Mouse (Mus musculus) limb, embryonic 11.5 days (tissue): ENCODE measurements around the gene Kif9. TPM values are rescaled to one million over a fixed set of nuclear protein-coding genes. Genes with fewer than 3 reads are reported as not detected.

Source experiments
- ATAC-seq: fragments of 200-750 bp; cut with Nextera tagmentation; 2 replicates; pipeline ENCODE4 v1.8.0; 2017; ENCODE audit warnings: low read depth; ENCODE audit not compliant: insufficient number of reproducible peaks, low FRiP score, low TSS enrichment
- DNase-seq: peaks from one replicate; pipeline ENCODE4 v3.0.0-alpha.2; 2015; ENCODE audit warnings: low spot score
- H3K27ac ChIP-seq: fragments of 300-500 bp; sonication (generic); replicated peaks from 2 replicates; pipeline ENCODE4 v1.5.1; 2014; ENCODE audit warnings: low read depth, mild to moderate bottlenecking, low read length
- H3K27me3 ChIP-seq: fragments of 300-500 bp; sonication (generic); 2 replicates; pipeline ENCODE4 v1.6.1; 2014; ENCODE audit warnings: mild to moderate bottlenecking, low read length, mixed read lengths; ENCODE audit not compliant: control insufficient read depth, insufficient read depth
- H3K36me3 ChIP-seq: fragments of 300-500 bp; sonication (generic); 2 replicates; pipeline ENCODE4 v1.6.1; 2014; ENCODE audit warnings: mild to moderate bottlenecking, low read length, moderate library complexity, mixed read lengths; ENCODE audit not compliant: control insufficient read depth, insufficient read depth
- H3K4me1 ChIP-seq: fragments of 300-500 bp; sonication (generic); 2 replicates; pipeline ENCODE4 v1.6.1; 2014; ENCODE audit warnings: low read length, mixed read lengths; ENCODE audit not compliant: control insufficient read depth, insufficient read depth
- H3K4me2 ChIP-seq: fragments of 300-500 bp; sonication (generic); 2 replicates; pipeline ENCODE4 v1.6.1; 2014; ENCODE audit warnings: low read depth, mild to moderate bottlenecking, moderate library complexity; ENCODE audit not compliant: severe bottlenecking
- H3K4me3 ChIP-seq: fragments of 300-500 bp; sonication (generic); 2 replicates; pipeline ENCODE4 v1.5.1; 2014; ENCODE audit warnings: low read depth, low read length
- H3K9ac ChIP-seq: fragments of 300-500 bp; sonication (generic); 2 replicates; pipeline ENCODE4 v1.6.1; 2014; ENCODE audit warnings: mild to moderate bottlenecking, low read length
- H3K9me3 ChIP-seq: fragments of 300-500 bp; sonication (generic); 2 replicates; pipeline ENCODE4 v1.6.1; 2016; ENCODE audit warnings: low read length; ENCODE audit not compliant: control insufficient read depth
- WGBS: fragments of 180-500 bp; shearing (Covaris S2); extraction: QIAGEN DNeasy Blood & Tissue Kit; methylation state at CpG from one replicate; pipeline ENCODE4 v1.1.7; 2014; 5-methylcytosine and 5-hydroxymethylcytosine counted together
- polyA plus RNA-seq: library from polyadenylated mRNA; unstranded; fragments of >200 nt; fragmentation: Nextera tagmentation; extraction: Ambion mirVana; gene quantifications from 2 replicates; pipeline ENCODE4 v1.2.1, GENCODE M21; 2014

Kif9 gene
- polyA plus RNA-seq, 1 experiment from 2014 or later = 0.35 TPM

GRCm38 (mm10) chr9:110531914-110532489 lies 55.2 kb downstream of the Kif9 start:
- no peaks in the 10 kb centered on the region for H3K27me3 ChIP-seq
- H3K27ac ChIP-seq = peak overlapping the region; percentile 99
- H3K9me3 ChIP-seq = no peaks in the 10 kb centered on the region
- H3K36me3 ChIP-seq = 0 out of 2 replicates have a peak, but pooled peaks cover 2% of the 10 kb centered on the region
- peaks cover 4% of the 10 kb centered on the region; the same call in 1 of the 2 replicates for H3K4me1 ChIP-seq
- ATAC-seq (peak; percentile 100), DNase-seq (peak; percentile 97)
- H3K4me2 ChIP-seq = peak overlapping the region; percentile 36
- H3K9ac ChIP-seq = peak overlapping the region; percentile 99
- WGBS = under 1% methylated on average over 48 of the region's 53 CpGs
- peak overlapping the region; percentile 94 for H3K4me3 ChIP-seq

DNA sequence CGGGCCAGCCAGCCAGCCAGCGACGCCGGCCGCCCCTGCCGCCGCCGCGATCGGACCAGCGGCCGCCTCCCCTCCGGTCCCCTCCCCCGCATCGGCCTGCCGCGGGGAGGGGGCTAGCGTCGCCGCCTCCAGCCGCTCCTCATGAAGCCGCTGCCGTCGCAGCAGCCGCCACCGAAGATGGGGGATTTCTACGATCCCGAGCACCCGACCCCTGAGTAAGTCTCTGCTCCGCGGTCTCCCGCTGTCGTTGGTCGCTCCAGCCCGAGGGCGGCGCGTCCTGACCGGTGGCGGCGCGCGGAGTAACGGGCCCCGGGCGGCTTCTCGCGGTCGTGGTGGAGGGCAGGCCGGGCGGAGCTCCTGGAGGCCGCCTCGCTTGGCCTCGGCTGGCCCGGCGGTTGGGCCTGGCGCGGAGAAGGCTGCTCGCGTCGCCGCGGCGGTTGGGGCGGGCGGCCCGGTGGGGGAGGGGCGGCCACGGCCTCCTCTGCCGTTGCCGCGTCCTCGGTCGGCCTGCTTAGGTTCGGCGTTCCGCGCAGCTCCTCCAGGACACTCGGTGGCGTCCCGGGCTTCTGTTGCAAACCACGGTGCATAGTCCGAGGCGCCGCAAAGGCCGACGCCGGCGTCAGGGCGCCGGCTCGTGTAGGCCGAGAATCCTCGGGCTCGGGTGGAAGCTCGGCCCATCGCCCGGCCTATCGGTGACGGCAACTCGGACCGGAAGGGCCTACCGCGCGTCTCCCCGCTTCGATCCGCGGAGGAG lies 56.0 kb downstream of the Kif9 start, which contains the start of gene Setd2:
Setd2 (plus strand) TSS at position 60 of the 754 bp plus-strand sequence.
- H3K27ac ChIP-seq = peak within 1 kb of the TSS; percentile 99
- peak within 1 kb of the TSS; percentile 94 for H3K4me3 ChIP-seq
- H3K4me2 ChIP-seq = peak within 1 kb of the TSS; percentile 69
- H3K4me1 ChIP-seq = peaks cover 4% of the 10 kb centered on the region; the same call in 1 of the 2 replicates
- 0 out of 2 replicates have a peak, but pooled peaks cover 2% of the 10 kb centered on the region for H3K36me3 ChIP-seq
- H3K9ac ChIP-seq = peak within 1 kb of the TSS; percentile 99
- ATAC-seq = peak; percentile 37
- peak; percentile 74 for DNase-seq
- H3K9me3 ChIP-seq = no peaks in the 10 kb centered on the region
- WGBS = under 1% methylated on average over 102 of the region's 109 CpGs
- no peaks in the 10 kb centered on the region for H3K27me3 ChIP-seq

DNA sequence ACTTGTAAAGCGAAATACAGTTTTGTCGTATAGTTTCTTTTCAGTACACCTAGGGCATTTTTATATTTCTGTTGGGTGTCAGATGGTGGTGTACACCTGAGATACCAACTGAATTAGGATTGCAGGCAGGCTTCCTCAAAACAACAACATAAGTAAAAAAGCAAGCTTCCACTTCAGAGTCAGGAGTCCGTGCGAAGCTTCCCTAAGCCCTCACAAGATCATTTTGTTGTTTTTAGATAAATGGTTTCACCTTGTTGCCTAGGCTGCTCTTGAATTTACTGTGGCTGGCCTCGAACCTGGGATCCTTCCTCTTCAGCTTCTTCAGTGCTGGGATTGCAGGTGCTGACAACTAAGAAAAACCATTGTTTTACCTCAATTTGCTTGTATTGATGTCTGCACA lies 56.9 kb downstream of the Kif9 start:
- Histone ChIP-seq H3K4me2 (peak overlapping the region; percentile 69), H3K4me1 (peaks cover 4% of the 10 kb centered on the region; the same call in 1 of the 2 replicates), H3K9me3 (no peaks in the 10 kb centered on the region), H3K27me3 (no peaks in the 10 kb centered on the region), H3K4me3 (peak overlapping the region; percentile 94), H3K27ac (no peak overlapping the region), H3K9ac (peak overlapping the region; percentile 99), H3K36me3 (0 out of 2 replicates have a peak, but pooled peaks cover 2% of the 10 kb centered on the region)
- DNase-seq = peak; percentile 24
- 51% methylated on average over 5 of the region's 5 CpGs for WGBS
- ATAC-seq = no peak

DNA sequence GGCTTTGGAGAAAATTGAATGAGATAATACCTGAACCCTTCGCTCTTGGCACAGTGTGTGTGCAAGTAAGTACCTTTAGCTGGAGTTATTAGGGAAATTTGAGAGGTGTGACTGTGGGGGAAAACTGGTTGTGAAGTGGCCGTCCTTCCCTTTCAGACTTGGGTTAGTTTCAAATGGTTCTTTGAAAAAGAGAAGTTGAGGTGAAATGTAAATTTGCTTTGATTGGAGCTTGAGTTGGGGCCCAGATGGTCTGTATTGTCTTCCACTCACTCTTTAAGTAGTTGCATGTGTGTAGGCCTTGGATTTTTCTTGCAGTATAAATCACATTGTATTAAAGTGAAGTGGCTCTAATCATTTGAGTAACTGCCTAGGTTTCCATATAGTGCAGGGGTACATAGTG lies 58.4 kb downstream of the Kif9 start:
- H3K4me3 ChIP-seq = no peak overlapping the region
- no peak overlapping the region for H3K4me2 ChIP-seq

DNA sequence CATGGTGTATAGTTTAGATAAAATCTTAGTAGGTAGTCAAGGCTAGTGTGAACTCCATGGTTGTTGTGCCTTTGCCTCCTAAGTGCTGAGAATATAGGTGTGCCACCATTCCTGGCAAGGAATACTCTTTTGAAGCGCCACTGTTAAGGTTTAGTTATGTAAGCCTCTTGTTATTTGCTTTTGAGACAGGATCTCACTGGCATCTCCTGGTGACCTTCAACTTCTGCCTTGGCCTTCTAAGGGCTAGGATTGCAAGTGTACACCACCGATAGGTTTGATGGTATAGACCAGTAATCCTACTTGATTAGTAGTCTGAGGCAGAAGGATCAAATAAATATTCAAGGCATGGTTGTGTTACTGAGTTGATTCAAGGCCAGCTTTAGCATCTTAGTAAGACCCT lies 59.9 kb downstream of the Kif9 start:
- H3K4me1 ChIP-seq = peaks cover 4% of the 10 kb centered on the region; the same call in 1 of the 2 replicates
- no peaks in the 10 kb centered on the region for H3K27me3 ChIP-seq
- H3K27ac ChIP-seq = no peak overlapping the region
- H3K9me3 ChIP-seq = no peaks in the 10 kb centered on the region
- H3K9ac ChIP-seq = no peak overlapping the region
- H3K4me2 ChIP-seq = no peak overlapping the region
- H3K36me3 ChIP-seq = no peaks in the 10 kb centered on the region
- 95% methylated on average over 2 of the region's 2 CpGs for WGBS
- ATAC-seq (no peak), DNase-seq (no peak)
- no peak overlapping the region for H3K4me3 ChIP-seq

More for the DNA sequence above, 58.4 kb downstream of the Kif9 start:
- no peak overlapping the region for H3K9ac ChIP-seq
- peaks cover 4% of the 10 kb centered on the region; the same call in 1 of the 2 replicates for H3K4me1 ChIP-seq
- no peak overlapping the region for H3K27ac ChIP-seq
- no peak for ATAC-seq
- DNase-seq = no peak
- H3K36me3 ChIP-seq = no peaks in the 10 kb centered on the region
- 74% methylated on average over 2 of the region's 2 CpGs for WGBS
- H3K27me3 ChIP-seq = no peaks in the 10 kb centered on the region
- H3K9me3 ChIP-seq = no peaks in the 10 kb centered on the region

- no peak for ATAC-seq
These were observed 61.8 kb downstream of the Kif9 start for GRCm38 (mm10) chr9:110538511-110538910.

GRCm38 (mm10) chr9:110541988-110542387 lies 65.2 kb downstream of the Kif9 start:
- Histone ChIP-seq H3K9me3 (no peaks in the 10 kb centered on the region), H3K27me3 (no peaks in the 10 kb centered on the region), H3K9ac (no peak overlapping the region), H3K4me1 (no peaks in the 10 kb centered on the region), H3K4me3 (no peak overlapping the region), H3K27ac (no peak overlapping the region), H3K4me2 (no peak overlapping the region), H3K36me3 (no peaks in the 10 kb centered on the region)
- ATAC-seq (no peak), DNase-seq (no peak)
- WGBS = 90% methylated on average over 4 of the region's 4 CpGs

More at GRCm38 (mm10) chr9:110538511-110538910, 61.8 kb downstream of the Kif9 start:
- Histone ChIP-seq H3K4me1 (peaks cover 4% of the 10 kb centered on the region; the same call in 1 of the 2 replicates), H3K36me3 (no peaks in the 10 kb centered on the region), H3K27ac (no peak overlapping the region), H3K9ac (no peak overlapping the region), H3K4me2 (no peak overlapping the region), H3K9me3 (no peaks in the 10 kb centered on the region), H3K27me3 (no peaks in the 10 kb centered on the region), H3K4me3 (no peak overlapping the region)
- no peak for DNase-seq

DNA sequence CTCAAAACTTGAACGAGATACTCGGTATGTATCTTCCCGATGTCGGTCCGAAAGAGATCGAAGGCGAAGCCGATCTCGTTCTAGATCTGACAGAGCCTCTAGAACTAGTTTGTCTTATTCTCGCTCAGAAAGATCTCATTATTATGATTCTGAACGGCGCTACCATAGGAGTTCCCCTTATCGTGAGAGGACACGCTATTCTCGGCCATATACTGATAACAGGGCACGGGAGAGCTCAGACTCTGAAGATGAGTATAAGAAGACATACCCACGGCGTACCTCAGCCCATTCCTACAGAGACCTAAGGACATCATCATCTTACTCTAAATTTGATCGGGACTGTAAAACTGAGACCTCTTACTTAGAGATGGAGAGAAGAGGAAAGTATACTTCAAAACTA lies 71.5 kb downstream of the Kif9 start:
- Histone ChIP-seq H3K9ac (no peak overlapping the region), H3K36me3 (peaks cover 27% of the 10 kb centered on the region), H3K9me3 (no peaks in the 10 kb centered on the region), H3K4me2 (no peak overlapping the region), H3K4me1 (no peaks in the 10 kb centered on the region), H3K27ac (no peak overlapping the region), H3K4me3 (no peak overlapping the region), H3K27me3 (no peaks in the 10 kb centered on the region)
- DNase-seq = no peak
- WGBS = 97% methylated on average over 19 of the region's 19 CpGs
- no peak for ATAC-seq
